Mouse (Mus musculus): ENCODE results near the gene Mrpl43. TPM values are rescaled to one million over a fixed set of nuclear protein-coding genes. Genes with fewer than 3 reads are reported as not detected.

Mrpl43 gene
- total and polyA plus RNA-seq, 2 experiments from 2014 or later = 76.4 to 83.7 TPM

DNA sequence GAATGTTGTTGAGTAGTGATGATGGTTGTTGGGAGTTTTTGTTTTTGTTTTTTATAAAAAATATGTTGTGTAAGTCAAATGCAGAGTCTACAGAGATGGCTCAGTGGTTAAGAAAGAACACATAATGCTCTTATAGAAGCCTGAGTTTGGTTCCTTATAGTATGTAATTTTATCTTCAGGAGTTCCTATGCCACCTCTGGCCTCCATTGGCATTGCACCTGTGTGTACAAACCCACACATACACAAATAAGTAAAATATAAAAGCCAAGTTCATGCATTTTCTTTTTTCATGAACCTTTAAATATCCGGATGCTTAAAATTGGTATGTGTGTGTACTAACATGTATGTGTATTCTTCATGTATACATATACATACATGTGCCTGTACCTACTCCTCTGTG lies 40.3 kb downstream of the Mrpl43 start:
- Histone ChIP-seq H3K36me3 (replicated peaks; ENCODE audit: control insufficient read depth, insufficient read depth, low read length) (peaks cover 83% of the 10 kb centered on the region), H3K4me3 (ENCODE audit: low read depth, low read length) (no peak overlapping the region)
- WGBS = 93% methylated on average over 1 of the region's 1 CpGs

DNA sequence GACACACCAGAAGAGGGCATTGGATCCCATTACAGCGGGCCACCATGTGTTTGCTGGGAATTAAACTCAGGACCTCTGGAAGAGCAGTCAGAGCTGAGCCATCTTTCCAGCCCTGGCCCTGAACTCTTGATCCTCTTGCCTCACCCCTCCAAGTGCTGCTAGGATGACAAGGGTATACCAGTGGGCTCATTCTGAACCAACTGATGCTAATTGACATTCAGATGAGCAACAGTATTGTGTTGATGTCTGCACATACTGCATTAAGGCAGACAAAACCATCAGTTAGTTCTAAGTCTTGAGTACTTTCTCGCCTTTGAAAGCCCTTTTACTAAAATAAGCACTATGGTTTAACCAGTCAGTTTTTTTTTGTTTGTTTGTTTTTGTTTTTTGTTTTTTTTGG lies 46.6 kb downstream of the Mrpl43 start:
- no peak for ATAC-seq (ENCODE audit: insufficient read depth, low read depth)

More for the DNA sequence above, 40.3 kb downstream of the Mrpl43 start:
- Histone ChIP-seq H3K4me2 (ENCODE audit: low read depth, low read length) (no peak overlapping the region), H3K27me3 (ENCODE audit: control insufficient read depth, insufficient read depth, low read length) (no peaks in the 10 kb centered on the region), H3K4me1 (ENCODE audit: control insufficient read depth, insufficient read depth) (no peaks in the 10 kb centered on the region), H3K9ac (replicated peaks; ENCODE audit: low read depth, low read length) (no peak overlapping the region), H3K9me3 (replicated peaks; ENCODE audit: control insufficient read depth, low read length) (no peaks in the 10 kb centered on the region), H3K27ac (ENCODE audit: low read depth) (no peak overlapping the region)
- ATAC-seq (ENCODE audit: insufficient read depth, low read depth) = no peak
- no peak for TF ChIP-seq EP300 (IDR thresholded peaks at IDR 0.05; ENCODE audit: low read depth)
- no peak for TF ChIP-seq CTCF (IDR thresholded peaks at IDR 0.05; ENCODE audit: low read depth)
- DNase-seq (ENCODE audit: low spot score) = no peak

More for the DNA sequence above, 46.6 kb downstream of the Mrpl43 start:
- H3K9me3 ChIP-seq (replicated peaks; ENCODE audit: control insufficient read depth, low read length) = no peaks in the 10 kb centered on the region
- peaks cover 88% of the 10 kb centered on the region for H3K36me3 ChIP-seq (replicated peaks; ENCODE audit: control insufficient read depth, insufficient read depth, low read length)
- TF ChIP-seq CTCF (IDR thresholded peaks at IDR 0.05; ENCODE audit: low read depth) (no peak), EP300 (IDR thresholded peaks at IDR 0.05; ENCODE audit: low read depth) (no peak)
- no peak overlapping the region for H3K27ac ChIP-seq (ENCODE audit: low read depth)
- no peaks in the 10 kb centered on the region for H3K4me1 ChIP-seq (ENCODE audit: control insufficient read depth, insufficient read depth)
- no peak for DNase-seq (ENCODE audit: low spot score)
- WGBS = 96% methylated on average over 2 of the region's 2 CpGs
- H3K4me3 ChIP-seq (ENCODE audit: low read depth, low read length) = no peak overlapping the region
- no peak overlapping the region for H3K4me2 ChIP-seq (ENCODE audit: low read depth, low read length)
- H3K9ac ChIP-seq (replicated peaks; ENCODE audit: low read depth, low read length) = no peak overlapping the region
- no peaks in the 10 kb centered on the region for H3K27me3 ChIP-seq (ENCODE audit: control insufficient read depth, insufficient read depth, low read length)

Other genes with a start within 250 kb of the Mrpl43 start
- 19.3 and 30.6 TPM in 2 replicates for gene Slf2, start 75.3 kb downstream of the Mrpl43 start, total RNA-seq (2014; rRNA removed; ENCODE audit: low replicate concordance)
- gene Slf2, start 75.3 kb downstream of the Mrpl43 start, polyA plus RNA-seq (2015; fragmentation: Nextera tagmentation; extraction: Ambion mirVana) = 17.3 and 20.5 TPM in 2 replicates
- 0.85 and 1.1 TPM in 2 replicates for gene Sema4g, start 17.3 kb downstream of the Mrpl43 start, total RNA-seq (2014; rRNA removed; ENCODE audit: low replicate concordance)
- gene Sema4g, start 17.3 kb downstream of the Mrpl43 start, polyA plus RNA-seq (2015; fragmentation: Nextera tagmentation; extraction: Ambion mirVana) = 0.10 and 0.14 TPM in 2 replicates
- 12.9 and 13.0 TPM in 2 replicates for gene Twnk, start 779 bp downstream of the Mrpl43 start, total RNA-seq (2014; rRNA removed; ENCODE audit: low replicate concordance)
- 14.0 and 14.9 TPM in 2 replicates for gene Twnk, start 779 bp downstream of the Mrpl43 start, polyA plus RNA-seq (2015; fragmentation: Nextera tagmentation; extraction: Ambion mirVana)
- 76.5 and 127 TPM in 2 replicates for gene Lzts2, start 8.0 kb upstream of the Mrpl43 start, total RNA-seq (2014; rRNA removed; ENCODE audit: low replicate concordance)
- 29.7 TPM in 2 replicates for gene Lzts2, start 8.0 kb upstream of the Mrpl43 start, polyA plus RNA-seq (2015; fragmentation: Nextera tagmentation; extraction: Ambion mirVana)
- gene Pdzd7, start 39.3 kb upstream of the Mrpl43 start, total RNA-seq (2014; rRNA removed; ENCODE audit: low replicate concordance) = 0.65 TPM in 1 of 2 replicates, not detected in the other
- 0.10 and 0.11 TPM in 2 replicates for gene Pdzd7, start 39.3 kb upstream of the Mrpl43 start, polyA plus RNA-seq (2015; fragmentation: Nextera tagmentation; extraction: Ambion mirVana)
- gene Sfxn3, start 41.1 kb upstream of the Mrpl43 start, total RNA-seq (2014; rRNA removed; ENCODE audit: low replicate concordance) = 12.8 and 16.2 TPM in 2 replicates
- gene Sfxn3, start 41.1 kb upstream of the Mrpl43 start, polyA plus RNA-seq (2015; fragmentation: Nextera tagmentation; extraction: Ambion mirVana) = 11.3 and 12.4 TPM in 2 replicates
- gene Kazald1, start 68.8 kb upstream of the Mrpl43 start, total RNA-seq (2014; rRNA removed; ENCODE audit: low replicate concordance) = 0.35 and 21.7 TPM in 2 replicates
- gene Kazald1, start 68.8 kb upstream of the Mrpl43 start, polyA plus RNA-seq (2015; fragmentation: Nextera tagmentation; extraction: Ambion mirVana) = 10.3 and 14.1 TPM in 2 replicates
- gene Tlx1, start 144.2 kb upstream of the Mrpl43 start, total RNA-seq (2014; rRNA removed; ENCODE audit: low replicate concordance) = 0.34 and 1.3 TPM in 2 replicates
- gene Tlx1, start 144.2 kb upstream of the Mrpl43 start, polyA plus RNA-seq (2015; fragmentation: Nextera tagmentation; extraction: Ambion mirVana) = 0.31 and 0.33 TPM in 2 replicates
- gene Lbx1, start 229.4 kb upstream of the Mrpl43 start, total RNA-seq (2014; rRNA removed; ENCODE audit: low replicate concordance) = not detected in 2 replicates
- gene Lbx1, start 229.4 kb upstream of the Mrpl43 start, polyA plus RNA-seq (2015; fragmentation: Nextera tagmentation; extraction: Ambion mirVana) = not detected in 2 replicates